In genomic region chrX:73787225-73787558, GRCm38 (mm10) we compare ENCODE assay signal across 8 mouse cellular contexts. TPM values are rescaled to one million over a fixed set of nuclear protein-coding genes. Genes with fewer than 3 reads are reported as not detected.
DNase-seq lines count a peak whose midpoint lies in the region; ATAC-seq and TF ChIP-seq lines count a peak whose summit lies in the region.

No protein-coding gene starts in this region.

- peaks cover 26% of the 10 kb centered on the region; the same call in 1 of the 2 replicates for H3K36me3 ChIP-seq in lung, embryonic 14.5 days (ENCODE audit: insufficient read depth)
- H3K36me3 ChIP-seq in embryonic facial prominence, embryonic 14.5 days (ENCODE audit: control insufficient read depth, insufficient read depth, low read length), result peaks cover 21% of the 10 kb centered on the region; the same call in 1 of the 2 replicates
- H3K36me3 ChIP-seq in intestine, postnatal 0 days (ENCODE audit: control insufficient read depth, insufficient read depth), result peaks cover 8% of the 10 kb centered on the region; the same call in 1 of the 2 replicates
- H3K36me3 ChIP-seq in neural tube, embryonic 15.5 days, result peaks cover 15% of the 10 kb centered on the region

- ATAC-seq in lung, embryonic 14.5 days (ENCODE audit: insufficient read depth), result no peak; the same call in 1 of the 2 replicates
- peak; percentile 19; the same call in 1 of the 2 replicates for ATAC-seq in embryonic facial prominence, embryonic 14.5 days (ENCODE audit: low read depth)
- peak; percentile 17 for ATAC-seq in intestine, postnatal 0 days
- ATAC-seq in neural tube, embryonic 15.5 days (ENCODE audit: low FRiP score), result peak; percentile 29
- ATAC-seq in erythroid progenitor cell, adult 5-6 weeks (replicated peaks; ENCODE audit: low FRiP score, poor library complexity, severe bottlenecking), result no peak

- H3K27me3 ChIP-seq in lung, embryonic 14.5 days (ENCODE audit: insufficient read depth, low read length), result no peaks in the 10 kb centered on the region
- no peaks in the 10 kb centered on the region for H3K27me3 ChIP-seq in embryonic facial prominence, embryonic 14.5 days (replicated peaks; ENCODE audit: control insufficient read depth, insufficient read depth, low read length)
- H3K27me3 ChIP-seq in intestine, postnatal 0 days (replicated peaks; ENCODE audit: control insufficient read depth, insufficient read depth, low read length), result no peaks in the 10 kb centered on the region; the same call in 1 of the 2 replicates
- no peaks in the 10 kb centered on the region for H3K27me3 ChIP-seq in neural tube, embryonic 15.5 days (replicated peaks)

- H3K9ac ChIP-seq in lung, embryonic 14.5 days, result peak overlapping the region; percentile 70
- peak overlapping the region; percentile 74 for H3K9ac ChIP-seq in embryonic facial prominence, embryonic 14.5 days (ENCODE audit: low read depth, low read length)
- H3K9ac ChIP-seq in intestine, postnatal 0 days (ENCODE audit: low read depth, low read length), result peak overlapping the region; percentile 67
- peak overlapping the region; percentile 75 for H3K9ac ChIP-seq in neural tube, embryonic 15.5 days (replicated peaks)

- DNase-seq in lung, embryonic 14.5 days, result no peak
- DNase-seq in lung, postnatal 4 days, result no peak
- no peak for DNase-seq in embryonic facial prominence, embryonic 14.5 days (ENCODE audit: low spot score)
- no peak for DNase-seq in layer of hippocampus, postnatal 14 days (ENCODE audit: low spot score in 2 of 2)
- no peak for DNase-seq in left cerebral cortex, postnatal 14 days (ENCODE audit: low spot score in 2 of 2)

- intact Hi-C loops in left cerebral cortex, postnatal 14 days (cut with DNase I), result loop anchor here (5.0 kb wide), 1 partner anchor 70 kb away; the partner anchor contains the start of genes Abcd1 and Bcap31

- H3K4me1 ChIP-seq in lung, embryonic 14.5 days (ENCODE audit: insufficient read depth), result peaks cover 5% of the 10 kb centered on the region; the same call in 1 of the 2 replicates
- H3K4me1 ChIP-seq in embryonic facial prominence, embryonic 14.5 days (ENCODE audit: control insufficient read depth, insufficient read depth, low read length), result no peaks in the 10 kb centered on the region
- H3K4me1 ChIP-seq in intestine, postnatal 0 days (replicated peaks; ENCODE audit: control insufficient read depth, insufficient read depth, low read length), result no peaks in the 10 kb centered on the region
- H3K4me1 ChIP-seq in neural tube, embryonic 15.5 days, result peaks cover 33% of the 10 kb centered on the region

- peak overlapping the region; percentile 60 for H3K4me3 ChIP-seq in lung, embryonic 14.5 days (ENCODE audit: low read depth, low read length)
- peak overlapping the region; percentile 60 for H3K4me3 ChIP-seq in embryonic facial prominence, embryonic 14.5 days (ENCODE audit: low read depth, low read length)
- H3K4me3 ChIP-seq in intestine, postnatal 0 days (ENCODE audit: low read depth, low read length), result peak overlapping the region; percentile 60
- peak overlapping the region; percentile 58 for H3K4me3 ChIP-seq in neural tube, embryonic 15.5 days (replicated peaks)

- TF ChIP-seq CTCF in lung, embryonic 14.5 days (IDR thresholded peaks at IDR 0.05; ENCODE audit: low read depth), result no peak
- no peak for TF ChIP-seq CTCF in intestine, postnatal 0 days (IDR thresholded peaks at IDR 0.05; ENCODE audit: low read depth)

- WGBS in lung, embryonic 14.5 days, result 10% methylated on average over 19 of the region's 22 CpGs
- 29% methylated on average over 16 of the region's 22 CpGs for WGBS in embryonic facial prominence, embryonic 14.5 days
- 18% methylated on average over 22 of the region's 22 CpGs for WGBS in intestine, postnatal 0 days
- WGBS in neural tube, embryonic 15.5 days, result 22% methylated on average over 18 of the region's 22 CpGs

- H3K27ac ChIP-seq in lung, embryonic 14.5 days (ENCODE audit: low read depth), result peak overlapping the region; percentile 58; the same call in 1 of the 2 replicates
- H3K27ac ChIP-seq in embryonic facial prominence, embryonic 14.5 days (replicated peaks; ENCODE audit: low read depth, low read length), result peak overlapping the region; percentile 87
- H3K27ac ChIP-seq in intestine, postnatal 0 days (ENCODE audit: low read depth, low read length), result peak overlapping the region; percentile 84
- peak overlapping the region; percentile 92 for H3K27ac ChIP-seq in neural tube, embryonic 15.5 days (replicated peaks)

- peak overlapping the region; percentile 70 for H3K4me2 ChIP-seq in lung, embryonic 14.5 days
- peak overlapping the region; percentile 59 for H3K4me2 ChIP-seq in embryonic facial prominence, embryonic 14.5 days (ENCODE audit: low read depth, low read length)
- H3K4me2 ChIP-seq in intestine, postnatal 0 days (replicated peaks; ENCODE audit: low read depth), result peak overlapping the region; percentile 63
- peak overlapping the region; percentile 60 for H3K4me2 ChIP-seq in neural tube, embryonic 15.5 days

- no peaks in the 10 kb centered on the region for H3K9me3 ChIP-seq in lung, embryonic 14.5 days (ENCODE audit: low read depth, low read length)
- no peaks in the 10 kb centered on the region for H3K9me3 ChIP-seq in embryonic facial prominence, embryonic 14.5 days (ENCODE audit: control insufficient read depth, low read length)
- no peaks in the 10 kb centered on the region for H3K9me3 ChIP-seq in intestine, postnatal 0 days (ENCODE audit: control insufficient read depth)
- no peaks in the 10 kb centered on the region for H3K9me3 ChIP-seq in neural tube, embryonic 15.5 days (replicated peaks)

RNA-seq across cellular contexts. Expression of gene Ssr4, which starts 0.4 kb away (rescaled TPM):
- 187 and 199 TPM in 2 replicates for polyA plus RNA-seq in lung, embryonic 14.5 days (2014; fragmentation: Nextera tagmentation; extraction: Ambion mirVana)
- 259 and 277 TPM in 2 replicates for polyA plus RNA-seq in embryonic facial prominence, embryonic 14.5 days (2014; fragmentation: Nextera tagmentation; extraction: Ambion mirVana)
- 299 and 323 TPM in 2 replicates for polyA plus RNA-seq in intestine, postnatal 0 days (2015; fragmentation: Nextera tagmentation; extraction: Ambion mirVana)
- 158 and 163 TPM in 2 replicates for polyA plus RNA-seq in neural tube, embryonic 15.5 days (2015; fragmentation: Nextera tagmentation; extraction: Ambion mirVana)
- 115 and 124 TPM in 2 replicates for total RNA-seq in erythroid progenitor cell, adult 5-6 weeks (2015; ENCODE audit: low replicate concordance)
- total RNA-seq in erythroid progenitor cell, adult 5-6 weeks (2017; ENCODE audit: low replicate concordance), result 47.6 and 75.7 TPM in 2 replicates
- total RNA-seq in layer of hippocampus, postnatal 14 days (2021), result 100 to 1,000 TPM; 100 to 103 TPM
- total RNA-seq in left cerebral cortex, postnatal 14 days (2021), result 100 to 1,000 TPM in 1 of 2 experiments, 10 to 100 TPM in 1; 94.7 to 109 TPM

RNA-seq across cellular contexts. Expression of gene Idh3g, which starts 0.5 kb away (rescaled TPM):
- 210 and 219 TPM in 2 replicates for polyA plus RNA-seq in lung, embryonic 14.5 days (2014; fragmentation: Nextera tagmentation; extraction: Ambion mirVana)
- polyA plus RNA-seq in embryonic facial prominence, embryonic 14.5 days (2014; fragmentation: Nextera tagmentation; extraction: Ambion mirVana), result 193 and 211 TPM in 2 replicates
- polyA plus RNA-seq in intestine, postnatal 0 days (2015; fragmentation: Nextera tagmentation; extraction: Ambion mirVana), result 142 and 145 TPM in 2 replicates
- 276 TPM in 2 replicates for polyA plus RNA-seq in neural tube, embryonic 15.5 days (2015; fragmentation: Nextera tagmentation; extraction: Ambion mirVana)
- total RNA-seq in erythroid progenitor cell, adult 5-6 weeks (2015; ENCODE audit: low replicate concordance), result 135 and 141 TPM in 2 replicates
- 68.3 and 80.2 TPM in 2 replicates for total RNA-seq in erythroid progenitor cell, adult 5-6 weeks (2017; ENCODE audit: low replicate concordance)
- total RNA-seq in layer of hippocampus, postnatal 14 days (2021), result 100 to 1,000 TPM; 166 TPM
- total RNA-seq in left cerebral cortex, postnatal 14 days (2021), result 100 to 1,000 TPM; 167 to 178 TPM

RNA-seq across cellular contexts. Expression of gene Srpk3, which starts 13.0 kb away (rescaled TPM):
- polyA plus RNA-seq in lung, embryonic 14.5 days (2014; fragmentation: Nextera tagmentation; extraction: Ambion mirVana), result 1.2 and 2.1 TPM in 2 replicates
- polyA plus RNA-seq in embryonic facial prominence, embryonic 14.5 days (2014; fragmentation: Nextera tagmentation; extraction: Ambion mirVana), result 54.6 and 63.2 TPM in 2 replicates
- polyA plus RNA-seq in intestine, postnatal 0 days (2015; fragmentation: Nextera tagmentation; extraction: Ambion mirVana), result 0.90 and 1.3 TPM in 2 replicates
- polyA plus RNA-seq in neural tube, embryonic 15.5 days (2015; fragmentation: Nextera tagmentation; extraction: Ambion mirVana), result 3.6 and 4.8 TPM in 2 replicates
- total RNA-seq in erythroid progenitor cell, adult 5-6 weeks (2015; ENCODE audit: low replicate concordance), result 6.7 TPM in 1 of 2 replicates, not detected in the other
- total RNA-seq in erythroid progenitor cell, adult 5-6 weeks (2017; ENCODE audit: low replicate concordance), result 1.9 and 2.6 TPM in 2 replicates
- 1 to 10 TPM; 7.0 to 7.8 TPM for total RNA-seq in layer of hippocampus, postnatal 14 days (2021)
- total RNA-seq in left cerebral cortex, postnatal 14 days (2021), result 1 to 10 TPM; 5.8 to 7.0 TPM

RNA-seq across cellular contexts. Expression of gene Plxnb3, which starts 30.3 kb away (rescaled TPM):
- 0.32 and 0.42 TPM in 2 replicates for polyA plus RNA-seq in lung, embryonic 14.5 days (2014; fragmentation: Nextera tagmentation; extraction: Ambion mirVana)
- polyA plus RNA-seq in embryonic facial prominence, embryonic 14.5 days (2014; fragmentation: Nextera tagmentation; extraction: Ambion mirVana), result 0.90 and 1.1 TPM in 2 replicates
- polyA plus RNA-seq in intestine, postnatal 0 days (2015; fragmentation: Nextera tagmentation; extraction: Ambion mirVana), result 0.22 and 0.27 TPM in 2 replicates
- polyA plus RNA-seq in neural tube, embryonic 15.5 days (2015; fragmentation: Nextera tagmentation; extraction: Ambion mirVana), result 0.70 and 0.92 TPM in 2 replicates
- total RNA-seq in erythroid progenitor cell, adult 5-6 weeks (2015; ENCODE audit: low replicate concordance), result not detected in 2 replicates
- total RNA-seq in erythroid progenitor cell, adult 5-6 weeks (2017; ENCODE audit: low replicate concordance), result not detected in 2 replicates
- 10 to 100 TPM; 21.9 to 23.5 TPM for total RNA-seq in layer of hippocampus, postnatal 14 days (2021)
- 10 to 100 TPM in 1 of 2 experiments, 1 to 10 TPM in 1; 9.9 to 13.4 TPM for total RNA-seq in left cerebral cortex, postnatal 14 days (2021)

RNA-seq across cellular contexts. Expression of gene Pdzd4, which starts 37.6 kb away (rescaled TPM):
- 0.99 and 1.3 TPM in 2 replicates for polyA plus RNA-seq in lung, embryonic 14.5 days (2014; fragmentation: Nextera tagmentation; extraction: Ambion mirVana)
- polyA plus RNA-seq in embryonic facial prominence, embryonic 14.5 days (2014; fragmentation: Nextera tagmentation; extraction: Ambion mirVana), result 1.1 and 1.8 TPM in 2 replicates
- 0.12 and 0.22 TPM in 2 replicates for polyA plus RNA-seq in intestine, postnatal 0 days (2015; fragmentation: Nextera tagmentation; extraction: Ambion mirVana)
- 3.6 and 4.5 TPM in 2 replicates for polyA plus RNA-seq in neural tube, embryonic 15.5 days (2015; fragmentation: Nextera tagmentation; extraction: Ambion mirVana)
- total RNA-seq in erythroid progenitor cell, adult 5-6 weeks (2015; ENCODE audit: low replicate concordance), result not detected in 2 replicates
- total RNA-seq in erythroid progenitor cell, adult 5-6 weeks (2017; ENCODE audit: low replicate concordance), result not detected in 2 replicates
- 100 to 1,000 TPM in 1 of 2 experiments, 10 to 100 TPM in 1; 94.8 to 104 TPM for total RNA-seq in layer of hippocampus, postnatal 14 days (2021)
- total RNA-seq in left cerebral cortex, postnatal 14 days (2021), result 100 to 1,000 TPM; 113 to 120 TPM

Comparison
In these comparisons a context has a peak if more than half of its experiments do, and no peak if none do; other contexts are left out.
1. ATAC-seq: peak in embryonic facial prominence, embryonic 14.5 days (single experiment), intestine, postnatal 0 days (single experiment) and neural tube, embryonic 15.5 days (single experiment); none in lung, embryonic 14.5 days (single experiment) and erythroid progenitor cell, adult 5-6 weeks (single experiment).
2. Peak in every context shown above with its lines, with median percentiles within 50 percentile points of each other: H3K27ac ChIP-seq, H3K4me2 ChIP-seq, H3K4me3 ChIP-seq and H3K9ac ChIP-seq.